Mouse (Mus musculus) liver, embryonic 11.5 days (tissue): ENCODE results near the gene Zfp160. TPM values are rescaled to one million over a fixed set of nuclear protein-coding genes. Genes with fewer than 3 reads are reported as not detected.
"Not testable (repeated sequence)": the region's sequence is repeated elsewhere in the genome, so short reads cannot be mapped to it uniquely, and the experiment has no call there.

Experiments used
- ATAC-seq: fragments of 200-750 bp; cut with Nextera tagmentation; replicated peaks from 2 replicates; pipeline ENCODE4 v1.8.0; 2017; ENCODE audit warnings: moderate number of reproducible peaks, mild to moderate bottlenecking, moderate TSS enrichment, moderate library complexity; ENCODE audit not compliant: low FRiP score
- DNase-seq: peaks from one replicate; pipeline ENCODE4 v3.0.0-alpha.2; 2017; ENCODE audit warnings: low spot score
- H3K27ac ChIP-seq: fragments of 300-500 bp; sonication (generic); 2 replicates; pipeline ENCODE4 v1.5.1; 2014; ENCODE audit warnings: mild to moderate bottlenecking, low read depth, low read length, control low read depth
- H3K27me3 ChIP-seq: fragments of 300-500 bp; sonication (generic); replicated peaks from 2 replicates; pipeline ENCODE4 v1.6.1; 2014; ENCODE audit warnings: low read length, mixed read lengths; ENCODE audit not compliant: control insufficient read depth, insufficient read depth
- H3K36me3 ChIP-seq: fragments of 300-500 bp; sonication (generic); 2 replicates; pipeline ENCODE4 v1.6.1; 2014; ENCODE audit warnings: mild to moderate bottlenecking, low read length, moderate library complexity, mixed read lengths; ENCODE audit not compliant: control insufficient read depth, insufficient read depth
- H3K4me1 ChIP-seq: fragments of 300-500 bp; sonication (generic); replicated peaks from 2 replicates; pipeline ENCODE4 v1.6.1; 2014; ENCODE audit warnings: low read length, mixed read lengths; ENCODE audit not compliant: control insufficient read depth, insufficient read depth
- H3K4me2 ChIP-seq: fragments of 300-500 bp; sonication (generic); 2 replicates; pipeline ENCODE4 v1.6.1; 2014; ENCODE audit warnings: mild to moderate bottlenecking, control low read depth, moderate library complexity
- H3K4me3 ChIP-seq: fragments of 300-500 bp; sonication (generic); 2 replicates; pipeline ENCODE4 v1.5.1; 2014; ENCODE audit warnings: low read depth, low read length, control low read depth
- H3K9ac ChIP-seq: fragments of 300-500 bp; sonication (generic); 2 replicates; pipeline ENCODE4 v1.6.1; 2014; ENCODE audit warnings: low read depth, low read length, control low read depth
- H3K9me3 ChIP-seq: fragments of 300-500 bp; sonication (generic); 2 replicates; pipeline ENCODE4 v1.6.1; 2016; ENCODE audit warnings: low read length, inconsistent platforms, mixed read lengths; ENCODE audit not compliant: control insufficient read depth
- WGBS: fragments of 180-500 bp; shearing (Covaris S2); extraction: QIAGEN DNeasy Blood & Tissue Kit; methylation state at CpG from one replicate; pipeline ENCODE4 v1.1.7; 2014; 5-methylcytosine and 5-hydroxymethylcytosine counted together
- polyA plus RNA-seq: library from polyadenylated mRNA; unstranded; fragments of >200 nt; fragmentation: Nextera tagmentation; extraction: Ambion mirVana; gene quantifications from 2 replicates; pipeline ENCODE4 v1.2.1, GENCODE M21; 2014

Zfp160 gene
- polyA plus RNA-seq, 1 experiment from 2014 or later: 9.7 TPM

- not testable (repeated sequence) for H3K27ac ChIP-seq, H3K9ac ChIP-seq, ATAC-seq, DNase-seq, H3K9me3 ChIP-seq, H3K4me1 ChIP-seq, H3K4me2 ChIP-seq, H3K27me3 ChIP-seq, H3K4me3 ChIP-seq, H3K36me3 ChIP-seq
- WGBS: 77% methylated on average over 2 of the region's 2 CpGs
Measured at GRCm38 (mm10) chr17:21070971-21071370, 62.3 kb downstream of the Zfp160 start.

Other genes starting within 250 kb of the Zfp160 start
- gene Vmn1r228, start 222.7 kb upstream of the Zfp160 start, polyA plus RNA-seq: not detected in 2 replicates
- gene Vmn1r229, start 197.3 kb upstream of the Zfp160 start, polyA plus RNA-seq: not detected in 2 replicates
- not detected in 2 replicates for gene Vmn1r230, start 168.5 kb upstream of the Zfp160 start, polyA plus RNA-seq
- gene Vmn1r231, start 103.8 kb upstream of the Zfp160 start, polyA plus RNA-seq: not detected in 2 replicates
- not detected in 2 replicates for gene Vmn1r232, start 89.2 kb upstream of the Zfp160 start, polyA plus RNA-seq
- gene Ppp2r1a, start 63.6 kb upstream of the Zfp160 start, polyA plus RNA-seq: 242 and 246 TPM in 2 replicates
- not detected in 2 replicates for gene Vmn1r233, start 12.4 kb upstream of the Zfp160 start, polyA plus RNA-seq
- not detected in 2 replicates for gene Vmn1r234, start 217.2 kb downstream of the Zfp160 start, polyA plus RNA-seq
- not detected in 2 replicates for gene Vmn1r235, start 247.5 kb downstream of the Zfp160 start, polyA plus RNA-seq